Mouse (Mus musculus) stomach, postnatal 0 days (tissue): ENCODE measurements at regions not wholly inside any gene's neighbourhood (a gene's known extent, or its start where the extent isn't known, plus 50 kb on each side); places are given as distances from the start of the nearest gene placed in this dataset.

Source experiments
- CTCF ChIP-seq: IDR thresholded peaks from 2 replicates; pipeline ENCODE4 v1.5.1; 2016; ENCODE audit warnings: antibody characterized with exemption, low read depth, mild to moderate bottlenecking, moderate library complexity
- EP300 ChIP-seq: optimal IDR thresholded peaks from 2 replicates; pipeline ENCODE3; 2016; ENCODE audit warnings: antibody characterized with exemption

DNA sequence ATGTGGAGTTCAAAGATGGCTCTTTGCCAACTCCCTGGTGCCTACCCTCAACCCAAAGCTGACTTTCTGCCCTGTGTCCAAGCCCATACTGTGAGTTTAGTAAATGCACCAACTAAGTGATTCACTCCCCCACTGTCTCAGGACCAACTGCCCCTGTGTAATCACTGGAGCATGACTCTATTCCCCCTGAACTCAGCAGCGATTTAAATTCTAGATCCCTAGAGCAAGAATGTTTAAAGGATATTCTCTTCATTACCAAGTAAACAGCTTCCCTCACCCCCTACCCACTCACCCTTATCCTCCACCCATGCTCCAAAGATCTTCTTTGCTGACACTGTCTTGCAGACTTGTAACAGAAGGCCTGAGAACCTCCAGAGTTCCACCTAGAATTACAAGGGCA is 154.1 kb upstream of the Onecut1 start:
- TF ChIP-seq CTCF (no peak), EP300 (no peak)
